Mouse (Mus musculus) thymus, postnatal 10 days (tissue): Measurements from ENCODE around the gene Tmem255a.

Source experiments
- DNase-seq, 2 experiments: peaks; one replicate each; pipeline ENCODE4 v3.0.0; 2021; ENCODE audit warnings: low spot score in 2 of 2

Gene Tmem255a

GRCm38 (mm10) chrX:38251851-38252571, at the start of gene Tmem255a:
Gene Tmem255a, minus strand, starts transcription at chrX:38252439.
- peak in 1 of 2 experiments; percentile 2 for DNase-seq

GRCm38 (mm10) chrX:38259610-38260009, 7.4 kb upstream of the Tmem255a start:
- DNase-seq: no peak

GRCm38 (mm10) chrX:38250352-38250950, 1.8 kb downstream of the Tmem255a start:
- peak in 1 of 2 experiments; percentile 6 for DNase-seq

GRCm38 (mm10) chrX:38249640-38250351, 2.4 kb downstream of the Tmem255a start:
- DNase-seq: peak in 1 of 2 experiments; percentile 16

DNA sequence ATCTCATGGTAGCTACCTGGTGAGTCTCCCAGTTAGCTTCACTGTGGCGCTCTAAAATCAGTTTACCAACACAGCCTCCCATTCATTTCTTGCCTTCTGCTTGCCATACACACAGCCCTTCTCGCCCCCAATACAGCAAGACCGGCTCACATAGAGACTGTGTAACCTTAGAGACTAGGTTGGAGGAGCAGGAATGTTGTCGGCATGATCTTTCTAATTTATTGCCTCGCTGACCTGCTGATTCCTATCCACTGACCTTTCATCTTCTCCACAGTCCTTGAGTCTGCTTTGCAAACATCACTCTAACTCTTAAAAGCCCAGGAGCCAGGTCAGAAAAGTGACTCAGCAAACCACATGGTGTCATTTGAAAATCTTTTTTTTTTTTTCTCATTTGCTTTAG, 4.6 kb downstream of the Tmem255a start:
- no peak for DNase-seq

- no peak for DNase-seq
Observed at GRCm38 (mm10) chrX:38247108-38247507, 5.1 kb downstream of the Tmem255a start.

- peak in 1 of 2 experiments; percentile 11 for DNase-seq
Observed at GRCm38 (mm10) chrX:38237731-38238130, 14.5 kb downstream of the Tmem255a start.

GRCm38 (mm10) chrX:38229888-38230287, 22.4 kb downstream of the Tmem255a start:
- DNase-seq: no peak

DNA sequence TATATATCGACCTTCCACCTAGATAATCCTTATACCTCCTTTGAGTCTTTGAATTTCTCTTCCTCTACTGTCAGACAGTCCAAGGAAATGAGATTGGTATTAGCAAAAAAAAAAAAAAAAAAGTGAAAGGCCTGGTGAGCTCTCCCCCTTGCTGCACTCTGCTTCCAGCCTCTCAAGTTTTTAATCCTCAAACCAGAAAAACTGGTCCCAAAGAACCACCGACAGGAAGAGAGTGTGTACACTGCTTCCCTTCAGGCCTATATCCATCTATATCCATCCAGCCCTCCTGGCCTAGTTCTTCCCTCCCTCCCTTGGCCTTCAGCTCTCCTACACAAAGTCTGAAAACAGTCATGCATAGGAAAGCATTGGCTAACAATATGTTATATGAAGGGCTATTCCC, 29.5 kb downstream of the Tmem255a start:
- DNase-seq: no peak

GRCm38 (mm10) chrX:38217676-38217991, 34.6 kb downstream of the Tmem255a start:
- DNase-seq: no peak

- DNase-seq: no peak
Observed at GRCm38 (mm10) chrX:38216986-38217675, 35.1 kb downstream of the Tmem255a start.

- DNase-seq: no peak
Observed at GRCm38 (mm10) chrX:38207392-38207791, 44.8 kb downstream of the Tmem255a start.

DNA sequence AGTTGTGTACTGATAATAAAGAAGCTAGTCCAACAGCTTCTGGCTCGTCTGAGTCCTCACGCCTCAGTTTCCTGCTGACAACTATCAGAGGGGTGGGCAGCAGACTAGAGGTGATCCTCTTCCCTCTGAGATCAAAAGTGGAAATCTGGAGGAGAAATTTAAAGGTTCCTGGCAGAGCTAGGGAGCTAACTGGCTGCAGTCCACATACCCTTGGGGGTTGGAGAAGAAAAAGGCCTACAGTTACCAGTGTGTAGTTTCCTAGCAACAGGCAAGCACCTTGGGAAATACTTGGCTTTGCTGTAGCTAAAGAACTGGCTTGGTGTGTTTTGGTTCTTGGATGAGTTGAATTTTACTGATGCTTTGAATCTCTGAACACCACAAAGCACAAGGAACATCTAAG, 50.4 kb downstream of the Tmem255a start:
- no peak for DNase-seq

- DNase-seq: no peak
Observed at GRCm38 (mm10) chrX:38190458-38190764, 61.8 kb downstream of the Tmem255a start.

DNA sequence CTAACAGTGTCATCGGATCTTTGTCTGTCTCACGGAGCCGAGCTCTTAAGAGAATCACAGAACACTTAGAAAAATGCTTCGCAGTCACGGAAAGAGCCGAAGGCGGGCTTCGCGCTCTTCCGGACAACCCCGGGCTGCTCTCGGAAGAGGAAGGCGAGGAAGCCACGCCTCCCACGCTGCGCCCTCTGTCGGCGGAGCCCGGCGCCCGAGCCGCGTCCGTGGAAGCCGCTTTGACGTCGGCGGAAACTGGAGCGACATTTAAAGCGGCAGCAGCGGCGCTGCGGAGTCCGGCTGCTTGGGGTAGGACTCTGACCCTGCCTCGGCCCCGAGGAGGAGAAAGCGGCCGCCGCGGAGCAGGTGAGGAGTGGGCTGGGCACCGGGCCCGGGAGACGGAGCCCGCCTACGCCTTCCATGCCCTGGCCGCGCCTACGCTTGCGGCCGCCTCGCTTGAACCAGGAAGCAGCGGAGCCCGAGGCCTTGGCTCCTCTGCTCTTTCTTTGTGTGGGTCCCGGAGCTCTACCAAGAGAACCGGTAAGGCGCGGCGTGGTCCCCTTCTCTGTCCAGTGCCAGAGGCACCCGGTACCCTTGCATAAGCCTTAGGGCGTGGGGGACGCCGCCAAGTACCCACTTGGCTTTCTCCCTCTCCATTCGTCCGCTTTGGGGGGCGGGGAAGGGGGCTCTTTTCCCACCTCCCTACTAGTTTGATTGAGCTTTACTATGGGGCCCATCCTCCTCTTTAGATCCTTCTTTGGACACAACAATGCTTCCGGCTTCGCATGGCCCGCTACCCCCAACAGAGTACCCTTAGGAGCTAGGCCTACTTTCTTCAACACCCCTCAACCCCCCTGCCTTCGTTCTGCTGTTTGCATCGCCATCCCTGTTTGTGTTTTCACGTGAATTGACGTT, 62.4 kb downstream of the Tmem255a start, which contains the start of gene Zbtb33:
TSS of gene Zbtb33 (plus strand) at position 242 of the 906 bp plus-strand sequence.
- peak; percentile 77 to 89 for DNase-seq

DNA sequence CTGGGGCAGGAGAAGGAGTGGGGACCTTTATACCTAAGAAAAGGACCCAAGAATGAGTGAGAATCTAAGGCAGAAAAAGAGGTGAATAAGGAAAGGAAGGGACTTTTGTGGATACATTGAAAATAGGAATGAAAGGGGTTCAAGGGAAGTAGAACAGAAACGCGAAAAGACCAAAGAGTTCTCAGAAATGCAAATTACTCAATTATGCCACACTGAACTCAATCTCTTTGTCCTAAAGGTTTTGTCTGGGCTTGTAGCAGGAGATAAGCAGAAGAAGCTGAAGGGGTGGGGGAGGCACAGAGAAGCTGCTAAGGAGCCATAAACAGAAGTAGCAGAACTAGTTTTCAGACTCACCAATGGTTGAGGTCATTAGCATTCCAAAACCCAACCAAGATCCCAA, 66.7 kb downstream of the Tmem255a start:
- no peak for DNase-seq

DNA sequence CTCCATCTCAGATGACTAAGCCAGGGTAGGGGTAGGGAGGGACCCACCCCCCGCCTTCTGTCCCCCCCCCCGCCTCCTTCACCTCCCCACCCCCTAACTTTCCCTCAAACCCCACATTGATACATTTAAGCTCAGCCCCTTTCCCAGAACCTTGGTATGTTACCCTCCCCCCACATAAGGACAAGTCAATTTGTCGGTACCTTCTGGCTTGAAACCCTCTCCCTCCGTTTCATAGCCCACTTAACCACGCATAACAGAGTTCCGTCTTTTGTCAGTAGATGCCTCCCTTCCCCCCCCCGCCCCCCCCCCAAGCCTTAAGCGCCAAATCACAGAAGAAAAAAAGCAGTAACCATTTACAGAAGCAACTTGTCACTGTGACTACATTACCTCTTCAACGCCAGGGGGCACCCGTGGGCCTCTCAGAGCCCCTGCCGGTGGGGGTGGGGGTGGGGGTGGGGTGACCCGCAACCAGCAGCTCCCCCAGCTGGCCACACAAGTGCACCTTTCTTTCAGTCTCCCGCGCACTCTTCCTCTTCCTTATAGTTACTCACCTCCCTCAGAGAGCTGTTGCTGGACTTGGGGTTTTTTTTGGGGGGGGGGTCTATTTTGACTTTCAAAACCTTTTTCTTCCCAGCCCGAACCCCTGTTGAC, 70.5 kb downstream of the Tmem255a start:
- peak; percentile 27 to 79 for DNase-seq

- DNase-seq: peak; percentile 3 to 9
Observed at GRCm38 (mm10) chrX:38180656-38181607, 71.3 kb downstream of the Tmem255a start.

- DNase-seq: peak; percentile 20 to 31
Observed at GRCm38 (mm10) chrX:38179891-38180310, 72.3 kb downstream of the Tmem255a start.

GRCm38 (mm10) chrX:38166592-38166991, 85.6 kb downstream of the Tmem255a start:
- no peak for DNase-seq
